Mouse (Mus musculus) T-cell, adult 2 months (primary cell): ENCODE measurements around the gene Ssb.

ENCODE experiments used
- DNase-seq: peaks from one replicate; pipeline ENCODE4 v3.0.0; 2022; ENCODE audit warnings: low spot score

Gene Ssb

DNA sequence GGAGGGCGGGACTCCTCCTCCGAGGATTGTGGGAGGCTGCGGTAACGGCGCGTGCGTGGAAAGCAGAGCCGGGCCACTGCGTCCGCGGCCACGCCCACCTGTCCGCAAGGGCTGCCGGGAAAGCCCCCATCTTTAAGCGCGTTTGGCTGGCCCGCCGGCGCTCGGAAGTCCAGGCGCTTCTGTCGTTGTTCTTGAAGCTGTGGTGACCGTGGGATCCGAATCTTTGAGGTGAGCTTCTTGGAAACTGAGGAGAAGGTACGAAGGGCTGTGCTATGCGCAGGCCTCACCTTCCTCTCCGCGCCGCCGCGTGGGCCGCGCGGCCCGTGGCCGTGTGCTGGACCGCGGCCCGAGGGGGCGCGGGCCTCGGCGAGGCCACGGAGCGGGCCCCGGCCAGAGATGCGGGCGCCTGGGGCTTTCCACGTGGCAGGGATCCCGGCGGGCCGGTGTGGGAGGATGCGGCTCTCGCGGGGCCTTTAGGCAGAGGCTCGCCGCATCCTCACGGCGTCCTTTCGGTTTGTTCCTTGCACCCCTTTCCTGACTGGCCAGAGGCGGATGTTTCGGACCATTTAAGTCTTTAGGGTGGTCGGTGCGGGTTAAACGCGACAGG, at the start of gene Ssb:
TSS of gene Ssb (plus strand) at position 78 of the 607 bp plus-strand sequence.
- peak; percentile 94 for DNase-seq

DNA sequence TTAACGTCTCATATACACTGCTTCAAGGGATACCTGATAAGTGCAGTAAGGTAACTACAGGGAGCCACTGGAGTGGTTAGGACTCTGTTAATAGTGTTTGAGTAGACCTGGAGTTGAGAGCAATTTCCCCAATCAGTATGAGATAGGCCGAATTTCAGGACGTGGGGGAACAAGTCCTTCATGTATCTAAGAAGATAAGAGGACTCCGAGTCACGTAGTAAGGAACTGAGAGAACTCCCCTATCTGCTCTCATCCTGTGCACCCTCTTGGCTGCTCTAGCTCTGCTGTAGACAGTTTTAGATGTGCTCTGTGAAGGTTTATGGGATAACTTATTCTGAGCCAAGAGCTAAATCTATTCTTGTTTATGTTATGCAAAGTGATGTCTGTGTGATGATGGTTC, 44.8 kb upstream of the Ssb start:
- no peak for DNase-seq

DNA sequence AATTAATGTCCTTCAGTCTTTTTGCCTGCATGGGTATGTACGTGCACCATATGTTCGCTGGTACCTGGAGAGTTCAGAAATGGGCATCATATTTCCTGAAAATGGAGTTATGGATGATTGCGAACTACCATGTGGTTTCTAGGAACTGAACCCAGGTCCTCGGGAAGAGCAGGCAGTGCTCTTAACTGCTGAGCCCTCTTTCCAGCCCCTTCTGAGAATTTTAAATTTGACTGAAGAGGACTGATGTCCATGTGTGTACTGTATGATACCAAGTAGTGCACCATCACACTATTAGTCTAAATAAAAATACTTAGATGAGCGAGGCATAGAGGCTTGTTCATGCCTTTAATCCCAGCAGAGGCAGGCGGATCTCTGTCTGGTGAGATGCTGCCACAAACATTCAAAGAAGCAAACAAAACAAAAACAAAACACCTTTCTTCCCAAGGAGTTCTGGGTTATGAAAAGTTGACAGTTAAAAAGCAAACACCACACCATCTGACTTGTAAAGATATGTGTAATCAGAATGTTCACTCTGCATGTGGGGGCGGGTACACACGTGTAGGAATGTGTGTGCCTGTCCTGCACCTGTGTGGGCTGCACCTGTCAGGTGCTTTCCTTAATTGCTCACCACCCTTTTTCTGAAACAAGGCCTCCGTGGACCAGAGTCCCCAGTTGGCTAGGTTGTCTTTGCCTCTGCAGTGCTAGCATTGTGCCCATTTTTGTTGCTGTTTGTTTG, 42.8 kb upstream of the Ssb start:
- no peak for DNase-seq

DNA sequence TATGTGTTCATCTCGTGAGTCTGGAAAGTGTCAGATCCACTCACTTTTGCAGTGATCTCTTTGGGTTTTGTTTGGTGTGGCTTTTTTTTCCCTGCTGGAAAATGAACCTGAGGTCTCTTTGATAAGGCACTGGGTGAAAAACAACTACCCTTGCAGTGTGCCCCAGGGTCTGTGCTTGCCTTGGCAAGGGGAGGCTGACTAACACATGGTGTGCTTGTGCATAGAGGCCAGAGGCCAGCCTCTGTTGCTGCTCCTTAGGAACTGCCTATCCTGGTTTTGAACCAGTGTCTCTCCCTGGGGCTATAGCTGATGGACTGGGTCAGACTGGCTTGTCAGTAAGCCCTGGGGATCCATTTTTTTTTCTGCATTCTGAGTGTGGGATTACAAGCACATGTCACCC, 41.2 kb upstream of the Ssb start:
- DNase-seq: no peak

DNA sequence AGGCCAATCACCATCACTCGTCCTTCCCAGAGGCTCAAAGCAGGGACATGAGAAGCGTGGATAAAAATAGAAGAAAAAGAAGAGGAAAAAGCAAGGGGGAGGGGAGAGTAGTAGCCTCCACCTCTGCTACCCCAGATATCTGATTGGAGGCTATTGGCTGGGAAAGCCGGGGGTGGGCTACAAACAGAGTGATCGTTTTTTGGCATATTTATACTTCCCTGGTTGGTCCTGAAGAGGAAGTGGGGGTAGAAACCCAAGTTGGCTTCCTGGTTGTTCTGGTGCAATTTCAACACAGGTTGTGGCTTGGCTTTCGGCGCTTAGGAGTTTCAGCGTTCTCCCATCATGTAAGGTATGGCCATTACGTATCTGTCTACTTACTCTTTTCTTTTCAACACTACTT, 39.7 kb upstream of the Ssb start, which contains the start of gene Klhl23:
TSS of gene Klhl23 (plus strand) at position 234 of the 400 bp plus-strand sequence.
- no peak for DNase-seq

DNA sequence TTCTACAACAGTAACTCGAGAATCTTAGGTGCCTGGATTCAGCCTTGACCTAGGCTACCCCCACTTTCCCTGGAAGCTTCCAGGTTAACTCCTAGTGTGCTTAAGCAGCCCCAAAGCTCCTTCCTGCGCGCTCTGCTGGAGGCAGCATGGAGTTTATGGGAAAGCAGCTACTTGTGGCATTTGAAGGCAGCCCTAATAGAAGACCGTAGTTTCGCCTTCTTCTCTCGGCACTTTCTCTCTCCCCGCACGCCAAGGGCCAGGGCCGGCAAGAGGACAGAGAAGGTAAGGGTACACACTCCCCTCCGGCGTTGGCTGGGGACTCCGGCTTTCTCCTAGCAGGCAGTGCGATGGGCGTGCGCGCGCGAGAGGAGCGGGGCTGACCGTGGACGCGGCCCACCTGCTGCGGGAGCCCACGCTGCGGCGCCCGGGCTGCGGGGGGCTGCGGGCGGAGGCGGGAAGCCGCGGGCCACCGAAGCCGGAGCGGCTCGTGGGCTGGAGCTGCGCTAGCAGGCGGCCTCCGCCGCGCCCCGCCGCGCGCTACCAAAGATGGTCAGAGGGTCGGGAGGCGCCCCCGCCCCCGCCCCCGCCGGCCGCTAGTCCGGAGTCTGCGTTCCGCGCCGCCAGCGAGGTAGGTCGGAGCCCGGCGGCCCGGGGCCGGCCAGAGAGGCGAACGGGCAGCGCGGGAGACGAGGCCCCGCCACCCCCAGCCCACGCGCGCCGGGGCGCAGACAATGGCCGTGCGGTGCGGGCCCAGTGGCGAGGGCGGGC, 38.8 kb upstream of the Ssb start:
- DNase-seq: no peak

DNA sequence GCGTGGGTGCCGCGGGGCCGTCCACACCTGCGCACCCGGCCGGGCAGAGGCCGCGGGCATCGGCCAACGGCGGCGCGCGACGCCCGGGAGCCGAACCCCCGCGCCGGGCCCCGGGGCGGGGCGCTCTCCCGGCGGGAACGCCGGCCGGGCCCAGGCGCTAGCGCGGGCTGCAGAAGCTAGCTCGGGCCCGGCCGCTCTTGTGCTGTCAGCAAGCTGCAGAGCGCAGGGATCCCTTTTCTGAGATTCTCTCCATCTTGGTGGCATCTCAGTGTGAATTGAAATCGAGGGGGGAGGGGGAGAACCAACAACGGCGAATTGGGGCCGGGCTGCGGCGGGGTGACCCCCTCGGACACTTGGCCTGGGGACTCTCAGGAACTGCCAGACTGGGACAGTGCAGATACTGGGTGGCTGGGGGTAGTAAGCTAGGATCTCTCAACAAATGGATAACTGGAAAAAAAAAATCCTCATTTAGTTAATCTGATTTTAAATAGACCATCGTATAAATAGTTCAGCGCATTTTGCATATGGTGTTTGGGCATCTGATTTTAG, 38.2 kb upstream of the Ssb start:
- no peak for DNase-seq

DNA sequence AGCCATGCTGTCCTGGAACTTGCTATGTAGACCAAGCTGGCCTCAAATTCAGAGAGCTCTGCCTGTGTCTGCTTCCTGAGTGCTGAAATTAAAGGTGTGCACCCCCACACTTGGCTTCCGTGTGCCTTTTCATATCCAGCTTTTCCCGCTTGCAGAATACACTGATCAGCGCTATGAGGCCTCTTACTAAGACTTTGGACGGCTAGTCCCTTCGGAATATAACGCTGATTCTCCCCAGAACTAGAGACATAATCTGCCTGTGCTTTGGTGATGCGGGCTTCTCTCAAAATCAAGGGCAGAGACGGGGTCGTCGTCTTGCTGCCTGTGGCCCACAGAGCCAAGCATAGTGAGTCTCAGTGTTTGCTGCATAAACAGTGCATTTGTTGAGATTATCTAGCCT, 35.5 kb upstream of the Ssb start:
- DNase-seq: no peak

DNA sequence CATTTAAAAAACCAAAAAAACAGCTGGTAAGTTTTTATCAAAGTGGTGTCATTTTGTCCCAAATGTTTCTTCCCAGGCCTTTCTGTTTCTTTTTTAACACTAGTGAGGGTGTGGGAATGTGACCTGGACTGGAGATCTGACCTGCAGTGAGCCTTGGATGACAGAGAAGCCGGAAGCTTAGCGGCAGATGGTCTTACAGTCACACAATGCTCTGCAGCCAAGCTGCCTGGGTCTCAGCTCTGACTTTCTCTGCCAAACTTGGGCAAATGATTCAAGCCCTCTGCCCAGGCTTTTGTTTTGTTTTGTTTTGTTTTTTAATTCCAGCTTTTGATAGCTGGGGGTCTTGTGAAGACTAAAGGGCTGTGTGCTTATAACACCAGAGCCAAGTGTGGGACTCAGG, 35.0 kb upstream of the Ssb start:
- DNase-seq: no peak

DNA sequence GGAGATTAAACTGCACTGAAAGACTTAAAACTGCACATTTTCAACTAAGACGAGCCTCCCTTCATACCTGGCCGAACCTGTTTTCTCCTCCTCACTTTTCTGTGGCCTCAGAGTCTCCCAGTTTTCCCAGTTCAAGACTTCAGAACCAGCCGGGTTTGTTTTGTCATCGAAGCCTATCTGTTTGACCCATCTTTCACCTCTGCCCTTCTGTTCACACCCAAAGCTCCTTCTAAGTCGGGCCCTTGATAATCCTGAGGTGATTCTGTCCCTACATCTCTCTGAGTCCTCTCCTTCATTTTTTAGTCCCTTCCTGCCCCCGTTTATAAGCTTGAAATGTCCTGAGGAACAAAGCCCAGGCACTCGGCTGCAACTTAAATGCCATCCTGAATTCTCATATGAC, 33.3 kb upstream of the Ssb start:
- no peak for DNase-seq

DNA sequence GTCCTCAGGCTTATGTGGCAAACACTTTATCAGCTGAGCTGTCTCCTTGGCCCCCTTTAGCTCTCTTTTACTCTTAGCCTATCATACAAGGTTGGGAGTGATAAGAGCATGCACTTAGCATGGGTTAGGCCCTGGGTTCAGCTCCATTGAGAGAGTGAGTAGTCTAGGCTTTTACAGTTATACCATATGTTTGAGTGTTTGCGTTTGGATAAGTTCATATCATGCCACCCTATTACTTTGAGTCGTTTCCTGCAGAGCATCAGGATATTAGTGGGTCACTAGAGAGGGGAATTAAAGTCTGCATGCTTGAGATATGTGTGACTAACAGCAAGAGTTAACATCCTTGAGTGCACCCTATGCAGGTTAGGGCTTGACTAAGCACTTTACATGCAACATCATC, 31.7 kb upstream of the Ssb start:
- no peak for DNase-seq

DNA sequence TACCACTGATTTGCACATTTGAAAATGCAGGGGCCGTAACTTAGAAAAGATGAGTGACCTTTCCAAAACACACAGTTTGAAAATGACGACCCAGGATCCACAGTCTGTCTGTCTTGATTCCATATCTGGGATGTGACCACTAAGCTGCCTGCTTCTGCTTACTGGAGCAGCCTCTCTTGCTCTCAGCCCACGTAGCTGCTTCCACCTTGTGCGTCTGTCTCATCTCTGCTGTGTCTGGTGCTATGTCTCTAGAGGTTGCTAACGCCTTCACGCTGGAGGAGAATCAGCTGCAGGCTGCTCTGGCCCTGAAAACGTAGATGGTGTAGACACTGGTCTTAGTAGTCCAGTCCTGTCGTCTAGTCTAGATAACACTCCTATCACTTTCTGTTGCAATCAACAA, 31.2 kb upstream of the Ssb start:
- DNase-seq: no peak

DNA sequence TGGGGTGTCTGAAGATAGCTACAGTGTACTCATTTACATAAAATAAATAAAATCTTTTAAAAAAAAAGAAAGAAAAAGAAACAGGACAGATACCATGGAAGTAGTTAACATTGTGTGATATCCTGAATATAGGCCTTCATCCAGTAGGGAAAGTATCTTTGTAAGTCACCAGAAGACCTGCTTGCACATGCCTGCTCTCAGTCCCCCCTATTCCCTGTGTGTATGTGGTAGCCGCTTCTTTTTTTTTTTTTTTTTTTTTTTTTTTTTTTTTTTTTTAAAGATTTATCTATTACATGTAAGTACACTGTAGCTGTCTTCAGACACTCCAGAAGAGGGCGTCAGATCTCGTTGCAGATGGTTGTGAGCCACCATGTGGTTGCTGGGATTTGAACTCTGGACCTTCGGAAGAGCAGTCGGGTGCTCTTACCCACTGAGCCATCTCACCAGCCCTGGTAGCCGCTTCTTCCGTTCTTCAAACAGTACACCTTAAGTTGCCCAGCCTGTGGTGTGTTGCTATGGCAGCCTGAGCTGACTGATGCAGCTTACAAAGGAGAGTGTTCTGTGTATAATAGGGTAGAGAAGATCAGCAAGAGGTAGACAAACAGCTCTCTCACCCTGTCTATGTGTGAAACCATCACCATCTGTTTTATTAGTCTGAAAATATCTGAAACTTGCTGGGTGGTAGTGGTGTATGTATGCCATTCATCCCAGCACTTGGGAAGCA, 24.0 kb upstream of the Ssb start:
- no peak for DNase-seq

DNA sequence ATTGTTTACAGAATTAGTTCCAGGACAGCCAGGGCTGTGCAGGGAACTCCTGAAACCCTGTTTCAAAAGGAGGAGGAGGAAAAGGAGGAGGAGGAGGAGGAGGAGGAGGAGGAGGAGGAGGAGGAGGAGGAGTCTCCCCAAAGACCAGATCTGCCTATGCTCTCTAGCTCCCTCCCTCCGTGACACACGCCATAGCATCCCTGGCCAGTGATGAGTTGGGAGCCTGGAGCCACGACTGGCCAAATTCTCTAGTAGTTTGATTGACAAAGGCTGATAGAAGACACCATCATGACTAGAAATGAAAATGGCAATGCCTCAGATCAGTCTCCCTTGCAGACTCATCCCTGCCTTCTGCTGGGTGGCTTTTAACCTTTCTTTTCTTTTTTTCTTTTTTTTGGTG, 23.4 kb upstream of the Ssb start:
- DNase-seq: no peak

DNA sequence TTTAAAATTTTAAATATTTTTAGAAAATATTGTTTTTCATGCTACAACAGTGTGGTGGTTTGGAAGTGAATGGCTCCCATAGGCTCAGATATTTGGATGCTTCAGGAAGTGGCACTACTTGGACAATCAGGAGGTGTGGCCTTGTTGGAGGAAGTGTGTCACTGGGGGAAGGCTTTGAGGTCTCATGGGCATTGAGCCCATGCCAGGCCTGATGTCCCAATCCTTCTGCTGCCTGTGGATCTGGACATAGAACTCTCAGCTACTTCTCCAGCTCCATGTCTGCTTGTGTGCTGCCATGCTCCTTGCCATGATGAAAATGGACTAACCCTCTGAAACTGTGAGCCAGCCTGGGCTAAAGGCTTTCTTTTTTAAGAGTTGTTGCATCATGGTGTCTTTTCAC, 22.7 kb upstream of the Ssb start:
- no peak for DNase-seq

DNA sequence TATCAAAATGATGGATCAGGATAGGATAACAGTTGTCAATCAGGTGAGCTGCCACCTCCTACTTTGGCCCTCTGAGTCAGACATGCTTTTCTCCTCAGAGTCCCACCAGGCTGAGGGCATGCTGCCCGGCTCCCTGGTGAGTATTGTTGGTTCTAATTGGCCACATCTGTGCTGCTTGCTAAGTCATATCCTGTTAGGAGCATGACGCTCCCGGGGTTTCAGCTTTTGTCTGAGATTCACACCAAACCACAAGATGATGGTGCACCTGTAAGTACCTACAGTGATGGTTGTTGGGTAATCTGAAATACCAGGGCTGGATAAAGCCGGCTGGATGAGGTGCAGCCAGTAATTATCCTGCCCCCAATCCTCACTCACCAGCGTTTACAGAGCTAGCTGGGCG, 21.1 kb upstream of the Ssb start:
- no peak for DNase-seq

DNA sequence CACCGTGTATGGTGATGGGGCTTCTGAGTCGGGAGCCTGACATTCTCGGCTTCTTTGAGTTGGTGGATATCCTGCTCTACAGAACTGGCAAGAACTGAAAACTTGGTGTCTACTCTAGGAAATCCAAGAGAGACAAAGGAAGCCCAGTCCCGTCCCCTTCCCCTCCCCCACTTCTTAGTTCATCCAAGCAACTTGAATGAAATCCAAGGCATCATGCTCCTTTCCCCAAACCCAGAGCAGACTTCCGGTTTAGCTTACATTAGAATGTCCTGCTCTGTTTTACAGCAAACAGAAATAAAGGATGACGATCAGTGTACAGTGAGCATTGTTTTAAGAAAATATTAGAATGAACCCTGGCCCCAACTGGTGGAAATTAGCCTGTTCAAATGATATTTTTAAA, 12.1 kb upstream of the Ssb start:
- no peak for DNase-seq

DNA sequence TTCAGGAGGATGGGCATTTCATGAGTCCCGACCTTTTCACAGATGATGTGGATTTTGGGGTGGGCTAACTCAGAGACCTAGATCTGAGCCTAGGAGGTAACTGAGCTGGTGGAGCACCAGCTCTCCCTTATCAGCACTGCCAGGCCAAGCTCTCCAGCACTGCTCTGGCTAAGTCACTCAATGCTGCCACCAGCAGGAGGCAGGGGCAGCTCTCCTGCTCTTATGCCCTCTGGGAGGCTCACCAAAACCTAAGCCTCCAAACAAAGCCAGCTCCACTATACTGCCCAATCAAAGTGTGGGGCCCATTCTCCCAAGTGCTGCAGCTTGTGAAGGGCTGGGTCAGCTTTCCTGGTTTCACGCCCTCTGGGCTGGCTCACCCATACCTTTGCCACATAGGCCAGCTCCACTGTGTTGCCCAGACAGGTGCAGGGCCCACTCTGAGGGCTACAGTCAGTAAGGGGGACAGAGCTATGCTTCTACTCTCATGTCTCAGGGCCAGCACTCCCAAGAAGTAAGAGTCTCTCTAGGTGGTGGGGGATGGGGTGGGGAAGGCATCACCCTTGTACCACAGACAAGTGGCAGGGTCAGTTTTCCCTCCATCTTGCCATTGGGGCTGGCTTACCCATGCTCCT, 9.8 kb upstream of the Ssb start:
- DNase-seq: no peak

DNA sequence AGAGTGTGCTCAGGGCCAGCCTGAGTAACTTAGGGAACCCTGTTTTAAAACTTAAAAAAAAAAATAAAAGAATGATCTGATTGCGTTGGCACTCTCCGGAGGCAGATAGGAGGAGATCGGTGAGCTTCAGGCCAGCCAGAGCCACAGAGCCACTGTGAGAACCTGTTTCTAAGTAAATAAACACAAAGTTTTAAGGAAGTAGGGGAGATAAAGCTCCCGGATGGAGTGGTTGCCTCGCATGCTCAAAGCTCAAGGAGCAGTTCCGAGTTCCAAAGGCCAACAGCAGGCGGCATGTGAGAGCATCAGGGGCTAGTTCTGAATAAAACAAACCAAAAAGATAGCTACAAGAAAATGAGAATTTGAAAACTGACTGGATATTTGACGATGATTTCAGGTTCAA, 5.0 kb upstream of the Ssb start:
- DNase-seq: no peak

DNA sequence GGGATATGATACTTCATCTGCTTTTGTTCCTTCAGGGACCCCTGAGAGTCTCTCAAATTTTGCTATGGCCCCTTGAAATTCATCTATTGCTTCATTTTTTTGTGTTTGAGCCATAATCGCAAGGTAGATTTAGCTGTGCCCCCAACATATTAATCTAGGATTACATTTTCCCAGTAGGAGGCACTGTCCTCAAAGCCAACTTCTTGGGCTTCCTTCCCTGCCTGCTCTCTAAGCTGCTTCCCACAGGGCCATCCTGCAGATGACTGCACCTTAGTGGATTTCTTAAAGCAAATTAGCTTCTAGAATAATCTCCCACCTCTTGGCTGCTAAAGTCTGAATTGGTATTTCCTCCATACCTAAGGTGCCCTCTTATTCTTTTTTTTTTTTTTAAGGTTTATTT, 3.5 kb upstream of the Ssb start:
- DNase-seq: no peak

DNA sequence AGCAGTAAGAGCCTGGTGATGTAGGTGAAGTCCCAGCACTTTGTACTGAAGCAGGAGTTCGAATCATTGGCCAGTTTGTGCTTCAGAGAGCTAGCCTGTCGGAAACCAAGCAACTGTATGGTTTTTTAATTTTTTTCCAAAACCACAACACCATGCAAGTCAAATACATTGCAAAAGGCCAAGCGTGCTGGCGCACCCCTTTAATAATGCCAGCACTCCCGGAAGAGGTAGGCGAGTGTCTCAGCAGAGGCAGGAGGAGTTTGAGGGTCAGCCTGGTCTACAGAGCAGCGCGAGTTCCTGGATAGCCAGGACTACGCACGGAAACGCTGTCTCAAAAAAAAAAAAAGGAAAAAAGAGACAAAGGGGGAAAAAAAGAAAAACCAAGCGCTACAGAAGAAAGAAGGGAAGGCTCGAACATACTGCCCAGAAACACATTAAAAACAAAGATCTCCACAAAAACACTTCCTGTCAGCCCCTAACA, 350 bp upstream of the Ssb start:
- DNase-seq: peak; percentile 41
